Mouse (Mus musculus) liver, adult 2 months (tissue): Measurements from ENCODE around the gene Card19.

Experiments
- CTCF ChIP-seq: fragments of 200-500 bp; IDR thresholded peaks from 2 replicates; pipeline ENCODE4 v1.5.1; 2011; ENCODE audit warnings: low read depth, low read length, control low read depth
- POLR2A ChIP-seq: fragments of 200-500 bp; IDR thresholded peaks from 2 replicates; pipeline ENCODE4 v1.6.1; 2011; ENCODE audit warnings: low read length, control low read depth; ENCODE audit not compliant: insufficient read depth; ENCODE audit errors: extremely low read depth

GRCm38 (mm10) chr13:49180691-49181090 lies 35.1 kb downstream of the Card19 start:
- TF ChIP-seq CTCF, result no peak
- no peak for TF ChIP-seq POLR2A
